Mouse (Mus musculus): ENCODE data around the gene Cd8a. TPM values are rescaled to one million over a fixed set of nuclear protein-coding genes. Genes with fewer than 3 reads are reported as not detected.

Gene Cd8a
- total and polyA plus RNA-seq, 3 experiments = 0.13 to 0.72 (median 0.25) TPM

DNA sequence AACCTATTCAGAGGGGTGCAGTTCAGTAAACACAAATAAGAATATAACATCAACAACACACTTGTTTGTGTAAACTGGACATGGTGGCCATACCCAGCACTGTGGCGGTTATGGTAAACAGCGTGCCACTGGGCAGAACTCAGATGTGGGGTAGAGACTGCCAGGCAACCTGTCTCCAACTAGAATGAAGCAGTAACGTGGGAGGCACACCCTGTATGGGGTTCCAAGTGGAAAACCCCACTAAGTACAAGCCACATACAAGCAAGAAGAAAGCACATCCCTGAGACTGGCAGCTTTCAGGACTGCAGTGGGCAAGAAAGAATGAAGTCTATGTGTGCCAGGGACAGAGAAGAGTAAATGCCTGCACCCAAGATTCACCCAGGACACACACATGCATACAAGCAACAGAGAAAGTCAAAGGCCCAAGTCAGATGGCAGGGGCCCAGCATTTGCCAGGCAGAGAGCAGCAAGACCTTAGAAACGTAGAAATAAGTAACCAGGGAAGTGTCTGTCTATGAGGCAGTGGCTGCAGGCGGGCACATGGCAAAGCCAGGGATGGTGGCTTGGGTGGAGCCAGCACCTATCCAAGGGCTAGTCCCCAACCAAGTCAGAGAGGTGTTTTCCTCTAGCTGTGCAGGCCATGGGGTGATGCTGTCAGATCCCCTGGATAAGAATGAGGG is 1.0 kb upstream of the Cd8a start:
- no peak overlapping the region for H3K4me3 ChIP-seq
- H3K79me2 ChIP-seq (replicated peaks; ENCODE audit: control insufficient read depth, insufficient read depth, low read length) = no peaks in the 10 kb centered on the region
- no peaks in the 10 kb centered on the region for H3K4me1 ChIP-seq (ENCODE audit: control insufficient read depth, insufficient read depth, low read length)
- 90% methylated on average over 5 of the region's 5 CpGs for WGBS
- TF ChIP-seq EP300 (IDR thresholded peaks at IDR 0.05; ENCODE audit: insufficient read depth, low read depth, low read length) (no peak), CTCF (IDR thresholded peaks at IDR 0.05) (no peak), POLR2A (IDR thresholded peaks at IDR 0.05; ENCODE audit: insufficient read depth, low read depth, low read length) (no peak)
- no peak overlapping the region for H3K9ac ChIP-seq (ENCODE audit: low read depth, low read length)
- DNase-seq = no peak
- no peaks in the 10 kb centered on the region for H3K27me3 ChIP-seq (ENCODE audit: control insufficient read depth, insufficient read depth, low read length)
- intact Hi-C loops (cut with DNase I) = no loop called here
- no peak overlapping the region for H3K27ac ChIP-seq
- H3K36me3 ChIP-seq (ENCODE audit: control insufficient read depth, insufficient read depth, low read length) = no peaks in the 10 kb centered on the region

DNA sequence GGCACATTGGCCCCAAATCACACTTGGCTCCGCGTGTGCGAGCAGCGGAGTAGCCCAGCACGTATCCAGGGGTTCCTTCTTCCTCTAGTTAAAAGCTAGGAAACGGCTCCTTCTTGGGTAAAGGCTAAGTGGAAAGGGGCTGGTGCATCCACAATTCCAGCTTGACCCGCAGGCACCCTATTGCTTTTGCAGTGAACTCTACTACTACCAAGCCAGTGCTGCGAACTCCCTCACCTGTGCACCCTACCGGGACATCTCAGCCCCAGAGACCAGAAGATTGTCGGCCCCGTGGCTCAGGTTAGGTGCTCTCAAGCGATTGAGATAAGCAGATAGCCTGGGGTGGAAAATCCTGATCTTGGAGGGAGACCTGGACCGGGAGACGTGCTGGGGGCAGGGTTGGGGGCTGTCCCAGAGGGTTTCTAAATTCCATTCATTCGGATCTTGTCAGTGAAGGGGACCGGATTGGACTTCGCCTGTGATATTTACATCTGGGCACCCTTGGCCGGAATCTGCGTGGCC is 1.1 kb downstream of the Cd8a start:
- Histone ChIP-seq H3K27ac (no peak overlapping the region), H3K9ac (ENCODE audit: low read depth, low read length) (no peak overlapping the region), H3K27me3 (ENCODE audit: control insufficient read depth, insufficient read depth, low read length) (no peaks in the 10 kb centered on the region), H3K79me2 (replicated peaks; ENCODE audit: control insufficient read depth, insufficient read depth, low read length) (no peaks in the 10 kb centered on the region), H3K36me3 (ENCODE audit: control insufficient read depth, insufficient read depth, low read length) (no peaks in the 10 kb centered on the region), H3K4me1 (ENCODE audit: control insufficient read depth, insufficient read depth, low read length) (no peaks in the 10 kb centered on the region), H3K4me3 (no peak overlapping the region)
- no peak for TF ChIP-seq EP300 (IDR thresholded peaks at IDR 0.05; ENCODE audit: insufficient read depth, low read depth, low read length)
- no peak for TF ChIP-seq CTCF (IDR thresholded peaks at IDR 0.05)
- no peak for TF ChIP-seq POLR2A (IDR thresholded peaks at IDR 0.05; ENCODE audit: insufficient read depth, low read depth, low read length)
- WGBS = 85% methylated on average over 19 of the region's 19 CpGs
- no peak for DNase-seq
- intact Hi-C loops (cut with DNase I) = no loop called here

DNA sequence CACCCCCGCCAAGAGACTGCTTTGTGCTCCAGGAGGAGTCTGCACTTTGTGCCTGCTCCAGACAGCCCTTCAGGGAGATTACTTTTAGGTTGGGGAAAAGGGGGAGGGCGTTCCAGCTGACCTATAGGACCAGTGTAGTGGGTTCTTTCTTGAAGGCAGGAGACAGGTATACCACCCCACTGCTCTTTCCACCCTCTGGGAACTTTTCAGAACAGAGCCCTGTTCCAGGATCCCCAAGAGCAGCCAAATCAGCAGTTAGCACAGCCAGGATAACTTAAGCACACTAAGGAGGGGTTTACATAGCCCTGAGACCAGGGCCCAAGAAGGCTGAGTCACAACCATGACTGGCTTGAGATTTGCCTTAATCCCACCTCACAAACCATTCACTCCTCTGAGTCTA is 1.7 kb downstream of the Cd8a start:
- H3K27me3 ChIP-seq (ENCODE audit: control insufficient read depth, insufficient read depth, low read length) = no peaks in the 10 kb centered on the region
- intact Hi-C loops (cut with DNase I) = no loop called here
- WGBS = 82% methylated on average over 2 of the region's 2 CpGs
- no peaks in the 10 kb centered on the region for H3K79me2 ChIP-seq (replicated peaks; ENCODE audit: control insufficient read depth, insufficient read depth, low read length)
- no peak for TF ChIP-seq EP300 (IDR thresholded peaks at IDR 0.05; ENCODE audit: insufficient read depth, low read depth, low read length)
- no peak for TF ChIP-seq CTCF (IDR thresholded peaks at IDR 0.05)
- TF ChIP-seq POLR2A (IDR thresholded peaks at IDR 0.05; ENCODE audit: insufficient read depth, low read depth, low read length) = no peak
- no peak for DNase-seq
- no peaks in the 10 kb centered on the region for H3K4me1 ChIP-seq (ENCODE audit: control insufficient read depth, insufficient read depth, low read length)
- no peaks in the 10 kb centered on the region for H3K36me3 ChIP-seq (ENCODE audit: control insufficient read depth, insufficient read depth, low read length)
- no peak overlapping the region for H3K9ac ChIP-seq (ENCODE audit: low read depth, low read length)
- no peak overlapping the region for H3K27ac ChIP-seq
- no peak overlapping the region for H3K4me3 ChIP-seq

DNA sequence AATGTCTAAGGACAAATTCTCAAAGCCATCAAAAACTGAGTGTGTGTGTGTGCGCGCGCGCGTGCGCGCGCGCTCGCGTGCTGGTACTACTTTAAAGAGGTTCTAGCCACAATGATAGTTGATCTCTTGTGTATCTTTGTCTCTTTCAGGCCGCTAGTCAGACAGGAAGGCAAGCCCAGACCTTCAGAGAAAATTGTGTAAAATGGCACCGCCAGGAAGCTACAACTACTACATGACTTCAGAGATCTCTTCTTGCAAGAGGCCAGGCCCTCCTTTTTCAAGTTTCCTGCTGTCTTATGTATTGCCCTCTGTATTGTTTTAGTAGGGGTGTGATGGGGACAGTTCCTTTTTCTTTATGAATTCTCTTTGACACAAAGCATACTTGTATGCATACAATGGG is 3.5 kb downstream of the Cd8a start:
- Histone ChIP-seq H3K4me1 (ENCODE audit: control insufficient read depth, insufficient read depth, low read length) (no peaks in the 10 kb centered on the region), H3K36me3 (ENCODE audit: control insufficient read depth, insufficient read depth, low read length) (no peaks in the 10 kb centered on the region), H3K27me3 (ENCODE audit: control insufficient read depth, insufficient read depth, low read length) (no peaks in the 10 kb centered on the region), H3K27ac (no peak overlapping the region), H3K4me3 (no peak overlapping the region), H3K79me2 (replicated peaks; ENCODE audit: control insufficient read depth, insufficient read depth, low read length) (no peaks in the 10 kb centered on the region), H3K9ac (ENCODE audit: low read depth, low read length) (no peak overlapping the region)
- TF ChIP-seq CTCF (IDR thresholded peaks at IDR 0.05) (no peak), POLR2A (IDR thresholded peaks at IDR 0.05; ENCODE audit: insufficient read depth, low read depth, low read length) (no peak), EP300 (IDR thresholded peaks at IDR 0.05; ENCODE audit: insufficient read depth, low read depth, low read length) (no peak)
- 96% methylated on average over 13 of the region's 13 CpGs for WGBS
- intact Hi-C loops (cut with DNase I) = no loop called here
- DNase-seq = no peak

DNA sequence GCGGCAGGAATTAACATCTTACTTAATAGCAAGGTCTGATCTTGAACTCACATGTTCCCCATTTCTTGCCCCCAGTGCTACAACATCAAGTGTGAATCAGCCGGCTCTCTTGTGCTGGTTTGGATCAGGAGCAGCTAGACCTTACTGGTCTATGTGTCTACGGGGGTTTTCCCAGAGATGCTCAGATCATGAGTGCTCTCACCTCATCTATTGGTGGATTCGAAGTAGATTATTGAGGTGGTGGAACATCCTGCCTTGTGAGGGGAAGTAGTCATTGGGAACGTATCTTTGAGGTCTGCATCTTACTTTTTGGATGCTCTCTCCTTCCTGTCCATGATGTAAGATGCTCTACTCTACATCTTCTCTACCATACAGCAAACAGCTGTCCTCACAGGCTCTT is 8.4 kb downstream of the Cd8a start:
- Histone ChIP-seq H3K27ac (no peak overlapping the region), H3K27me3 (ENCODE audit: control insufficient read depth, insufficient read depth, low read length) (no peaks in the 10 kb centered on the region), H3K4me1 (ENCODE audit: control insufficient read depth, insufficient read depth, low read length) (no peaks in the 10 kb centered on the region), H3K9ac (ENCODE audit: low read depth, low read length) (no peak overlapping the region), H3K36me3 (ENCODE audit: control insufficient read depth, insufficient read depth, low read length) (no peaks in the 10 kb centered on the region), H3K4me3 (no peak overlapping the region), H3K79me2 (replicated peaks; ENCODE audit: control insufficient read depth, insufficient read depth, low read length) (no peaks in the 10 kb centered on the region)
- no peak for DNase-seq
- intact Hi-C loops (cut with DNase I) = no loop called here
- WGBS = 92% methylated on average over 5 of the region's 5 CpGs
- TF ChIP-seq POLR2A (IDR thresholded peaks at IDR 0.05; ENCODE audit: insufficient read depth, low read depth, low read length) = no peak
- no peak for TF ChIP-seq CTCF (IDR thresholded peaks at IDR 0.05)
- no peak for TF ChIP-seq EP300 (IDR thresholded peaks at IDR 0.05; ENCODE audit: insufficient read depth, low read depth, low read length)

DNA sequence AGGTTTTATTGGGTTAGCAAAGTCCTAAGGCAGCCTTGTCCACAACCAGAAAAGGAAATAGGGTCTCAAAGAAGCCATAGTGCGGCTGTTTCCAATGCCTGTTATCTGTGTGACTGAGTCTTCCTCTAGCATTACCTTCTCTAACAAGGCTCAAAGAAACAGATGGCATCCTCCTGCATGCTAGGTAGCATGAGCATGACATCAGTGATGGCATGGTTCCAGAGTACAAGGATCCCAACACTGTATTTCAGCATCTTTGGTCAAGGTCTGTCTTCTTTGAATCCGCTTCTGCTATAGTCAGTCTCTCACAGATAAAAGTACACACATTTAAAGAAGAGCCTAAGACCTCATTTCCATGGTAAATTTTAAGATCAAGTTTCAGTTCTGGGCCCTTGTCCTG is 17.3 kb downstream of the Cd8a start:
- WGBS = 92% methylated on average over 2 of the region's 2 CpGs
- intact Hi-C loops (cut with DNase I) = no loop called here
- H3K4me3 ChIP-seq = no peak overlapping the region

More for the DNA sequence above, 17.3 kb downstream of the Cd8a start:
- TF ChIP-seq EP300 (IDR thresholded peaks at IDR 0.05; ENCODE audit: insufficient read depth, low read depth, low read length) (no peak), POLR2A (IDR thresholded peaks at IDR 0.05; ENCODE audit: insufficient read depth, low read depth, low read length) (no peak), CTCF (IDR thresholded peaks at IDR 0.05) (no peak)
- H3K27ac ChIP-seq = no peak overlapping the region
- DNase-seq = no peak
- H3K9ac ChIP-seq (ENCODE audit: low read depth, low read length) = no peak overlapping the region
- no peaks in the 10 kb centered on the region for H3K79me2 ChIP-seq (replicated peaks; ENCODE audit: control insufficient read depth, insufficient read depth, low read length)
- no peaks in the 10 kb centered on the region for H3K27me3 ChIP-seq (ENCODE audit: control insufficient read depth, insufficient read depth, low read length)
- H3K4me1 ChIP-seq (ENCODE audit: control insufficient read depth, insufficient read depth, low read length) = no peaks in the 10 kb centered on the region; the same call in 1 of the 2 replicates
- H3K36me3 ChIP-seq (ENCODE audit: control insufficient read depth, insufficient read depth, low read length) = peaks cover 8% of the 10 kb centered on the region

Data from heart, adult 2 months (tissue).